Mouse (Mus musculus) hindbrain, postnatal 0 days (tissue): ENCODE measurements around the gene Tldc2. TPM values are rescaled to one million over a fixed set of nuclear protein-coding genes. Genes with fewer than 3 reads are reported as not detected.

Experiments used
- ATAC-seq: fragments of 200-750 bp; cut with Nextera tagmentation; 2 replicates; pipeline ENCODE4 v1.8.0; 2017; ENCODE audit warnings: mild to moderate bottlenecking, moderate TSS enrichment, moderate library complexity
- DNase-seq: peaks from one replicate; pipeline ENCODE4 v3.0.0-alpha.2; 2015; ENCODE audit warnings: low spot score
- H3K27ac ChIP-seq: fragments of 300-500 bp; sonication (generic); 2 replicates; pipeline ENCODE4 v1.5.1; 2014; ENCODE audit warnings: mild to moderate bottlenecking
- H3K27me3 ChIP-seq: fragments of 300-500 bp; sonication (generic); 2 replicates; pipeline ENCODE4 v1.6.1; 2014; ENCODE audit warnings: low read length, mixed read lengths; ENCODE audit not compliant: insufficient read depth
- H3K36me3 ChIP-seq: fragments of 300-500 bp; sonication (generic); 2 replicates; pipeline ENCODE4 v1.6.1; 2014; ENCODE audit warnings: low read length, mixed read lengths; ENCODE audit not compliant: insufficient read depth
- H3K4me1 ChIP-seq: fragments of 300-500 bp; sonication (generic); 2 replicates; pipeline ENCODE4 v1.6.1; 2014; ENCODE audit warnings: antibody characterized with exemption, low read length, mixed read lengths; ENCODE audit not compliant: insufficient read depth
- H3K4me2 ChIP-seq: fragments of 300-500 bp; sonication (generic); 2 replicates; pipeline ENCODE4 v1.6.1; 2014; ENCODE audit warnings: low read depth, mild to moderate bottlenecking, low read length, moderate library complexity, mixed read lengths
- H3K4me3 ChIP-seq: fragments of 300-500 bp; sonication (generic); 2 replicates; pipeline ENCODE4 v1.5.1; 2014; ENCODE audit warnings: low read length
- H3K9ac ChIP-seq: fragments of 300-500 bp; sonication (generic); replicated peaks from 2 replicates; pipeline ENCODE4 v1.6.1; 2014; ENCODE audit warnings: mild to moderate bottlenecking, low read length, moderate library complexity, mixed read lengths
- H3K9me3 ChIP-seq: fragments of 300-500 bp; sonication (generic); 2 replicates; pipeline ENCODE4 v1.6.1; 2016; ENCODE audit warnings: low read length, mixed read lengths
- CTCF ChIP-seq: IDR thresholded peaks from 2 replicates; pipeline ENCODE4 v1.5.1; 2016; ENCODE audit warnings: antibody characterized with exemption, control low read depth, low read depth
- WGBS: fragments of 180-500 bp; shearing (Covaris S2); extraction: QIAGEN DNeasy Blood & Tissue Kit; methylation state at CpG from one replicate; pipeline ENCODE4 v1.1.7; 2014; 5-methylcytosine and 5-hydroxymethylcytosine counted together
- polyA plus RNA-seq: library from polyadenylated mRNA; unstranded; fragments of >200 nt; fragmentation: Nextera tagmentation; extraction: Ambion mirVana; gene quantifications from 2 replicates; pipeline ENCODE4 v1.2.1, GENCODE M21; 2015
- total RNA-seq: library from RNA; depleted of rRNA; stranded (reverse); fragments of >200 nt; gene quantifications from 2 replicates; pipeline ENCODE4 v1.2.3, GENCODE M21; 2014

The Tldc2 gene
- total and polyA plus RNA-seq, 2 experiments from 2014 or later = 0.43 TPM; not detected in 1

DNA sequence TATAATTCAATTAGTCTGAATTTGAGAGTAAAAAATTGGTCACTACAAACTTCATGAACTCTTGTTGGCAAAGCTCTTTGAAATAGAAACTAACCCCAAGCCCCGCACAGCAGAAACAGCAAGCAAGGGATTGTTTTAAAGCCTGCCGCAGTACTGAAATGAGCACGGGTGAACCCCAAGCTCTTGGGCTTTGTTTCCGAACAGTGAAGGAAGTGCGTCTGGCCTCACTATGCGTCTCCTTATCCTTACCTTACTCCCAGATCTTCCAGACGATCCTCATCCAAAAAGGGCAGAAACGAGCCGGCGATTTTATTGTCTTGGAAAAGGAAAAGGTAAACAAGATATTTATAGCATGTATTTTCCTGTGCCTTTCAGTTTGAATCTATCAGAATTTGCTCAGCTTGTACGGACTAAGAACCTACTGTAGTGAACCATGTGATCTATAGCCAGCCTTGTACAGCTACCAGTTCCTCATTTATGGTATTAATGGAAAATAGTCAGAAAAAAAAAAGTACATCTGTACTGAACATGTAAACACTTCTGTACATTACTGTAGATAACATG, 42.8 kb downstream of the Tldc2 start:
- ATAC-seq (no peak), DNase-seq (no peak)
- H3K27me3 ChIP-seq = no peaks in the 10 kb centered on the region
- 0 out of 2 replicates have a peak, but pooled peaks cover 3% of the 10 kb centered on the region for H3K4me1 ChIP-seq
- WGBS = 85% methylated on average over 11 of the region's 11 CpGs
- H3K9ac ChIP-seq = no peak overlapping the region
- no peaks in the 10 kb centered on the region for H3K36me3 ChIP-seq
- H3K27ac ChIP-seq = no peak overlapping the region
- H3K9me3 ChIP-seq = no peaks in the 10 kb centered on the region
- no peak for TF ChIP-seq CTCF
- no peak overlapping the region for H3K4me3 ChIP-seq
- no peak overlapping the region for H3K4me2 ChIP-seq

DNA sequence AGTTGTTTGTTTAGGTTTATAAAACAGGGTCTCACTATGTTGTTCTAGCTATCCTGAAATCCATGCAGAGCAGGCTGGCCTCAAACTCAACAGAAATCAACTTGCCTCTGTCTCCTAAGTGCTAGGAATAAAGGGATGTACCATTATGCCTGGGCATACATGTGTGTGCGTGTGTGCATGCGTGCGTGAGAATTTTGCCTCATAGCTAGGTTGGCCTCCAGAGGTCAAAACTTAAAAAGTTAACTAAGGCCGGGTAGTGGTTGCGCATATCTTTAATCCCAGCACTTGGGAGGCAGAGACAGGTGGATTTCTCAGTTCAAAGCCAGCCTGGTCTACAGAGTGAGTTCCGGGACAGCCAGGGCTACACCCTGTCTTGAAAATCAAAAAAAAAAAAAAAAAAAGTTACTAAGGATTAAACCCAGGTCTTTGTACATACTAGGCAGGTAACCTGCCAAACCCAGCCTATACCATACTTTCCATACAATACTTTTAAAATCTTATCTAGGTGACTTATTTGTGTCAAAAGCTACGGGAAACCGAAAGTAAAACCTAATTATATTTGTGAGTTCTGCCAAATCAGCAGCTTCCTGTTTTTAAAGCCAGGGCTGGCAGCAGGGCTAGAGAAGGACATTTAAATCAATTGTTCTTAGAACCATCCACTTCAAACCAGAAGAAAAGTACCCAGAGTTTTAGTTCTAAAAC, 44.1 kb downstream of the Tldc2 start:
- no peaks in the 10 kb centered on the region for H3K27me3 ChIP-seq
- no peak for TF ChIP-seq CTCF
- ATAC-seq = no peak
- no peak overlapping the region for H3K4me2 ChIP-seq
- 0 out of 2 replicates have a peak, but pooled peaks cover 3% of the 10 kb centered on the region for H3K4me1 ChIP-seq
- no peak overlapping the region for H3K4me3 ChIP-seq
- H3K27ac ChIP-seq = no peak overlapping the region
- WGBS = 87% methylated on average over 8 of the region's 8 CpGs
- H3K9me3 ChIP-seq = no peaks in the 10 kb centered on the region
- H3K9ac ChIP-seq = no peak overlapping the region
- no peak for DNase-seq
- H3K36me3 ChIP-seq = no peaks in the 10 kb centered on the region

DNA sequence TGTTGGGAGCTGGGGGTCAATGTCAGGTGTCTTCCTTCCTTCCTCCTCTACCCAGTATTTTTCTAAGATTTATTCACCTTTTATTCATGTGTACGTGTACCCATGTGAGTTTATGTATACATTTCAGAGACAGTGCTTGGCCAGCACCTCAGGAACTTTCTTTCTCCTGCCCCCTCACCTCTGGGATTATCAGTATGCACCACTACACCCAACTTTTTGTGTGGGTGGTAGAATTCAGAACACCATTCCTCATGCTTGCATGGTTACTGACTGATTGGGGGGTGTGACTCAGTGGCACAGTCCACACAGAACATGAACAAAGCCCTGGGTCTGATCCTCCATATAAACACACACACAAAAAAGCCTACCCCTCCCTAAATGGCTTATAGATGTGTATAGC, 45.2 kb downstream of the Tldc2 start:
- no peaks in the 10 kb centered on the region for H3K27me3 ChIP-seq
- ATAC-seq = no peak
- no peak overlapping the region for H3K27ac ChIP-seq
- H3K4me1 ChIP-seq = 0 out of 2 replicates have a peak, but pooled peaks cover 3% of the 10 kb centered on the region
- H3K4me2 ChIP-seq = no peak overlapping the region
- H3K9me3 ChIP-seq = no peaks in the 10 kb centered on the region
- H3K36me3 ChIP-seq = no peaks in the 10 kb centered on the region
- H3K9ac ChIP-seq = no peak overlapping the region
- WGBS = 96% methylated on average over 1 of the region's 1 CpGs
- DNase-seq = no peak
- no peak for TF ChIP-seq CTCF
- no peak overlapping the region for H3K4me3 ChIP-seq

DNA sequence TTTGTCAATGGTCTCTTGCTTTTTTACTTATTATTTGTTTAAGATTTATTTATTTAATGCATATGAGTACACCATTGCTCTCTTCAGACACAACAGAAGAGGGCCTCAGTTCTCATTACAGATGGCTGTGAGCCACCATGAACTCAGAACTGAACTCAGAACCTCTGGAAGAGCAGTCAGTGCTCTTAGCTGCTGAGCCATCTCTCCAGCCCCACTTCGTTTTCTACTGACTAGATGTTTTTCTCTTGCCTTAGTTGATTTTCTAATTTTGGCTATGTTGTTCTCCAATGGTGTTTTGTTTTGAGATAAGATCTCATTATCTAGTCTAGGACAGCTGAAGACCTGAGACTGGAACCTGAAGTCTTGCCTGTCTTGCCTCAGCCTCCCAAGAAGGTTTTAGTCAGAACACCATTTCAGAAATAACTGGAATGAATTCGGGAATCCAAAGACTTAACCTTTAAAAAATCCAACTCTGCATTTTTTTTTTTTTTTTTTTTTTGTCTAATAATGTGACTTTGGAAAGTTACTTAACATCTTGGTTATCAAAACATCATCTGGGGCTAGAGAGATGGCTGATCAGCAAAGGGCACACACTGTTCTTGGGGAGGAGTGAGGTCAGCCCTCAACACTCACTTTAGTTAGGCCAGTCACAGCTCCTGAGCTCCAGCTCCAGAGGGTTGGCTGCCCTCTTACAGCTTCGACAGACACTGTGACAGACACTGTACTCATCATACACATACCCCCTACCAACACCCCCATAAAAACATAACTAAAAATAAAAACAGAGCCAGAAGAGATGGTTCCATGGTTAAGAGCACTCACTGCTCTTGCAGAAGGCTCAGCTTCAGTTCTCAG, 46.1 kb downstream of the Tldc2 start:
- WGBS = 89% methylated on average over 3 of the region's 3 CpGs
- Histone ChIP-seq H3K27ac (no peak overlapping the region), H3K4me1 (0 out of 2 replicates have a peak, but pooled peaks cover 3% of the 10 kb centered on the region), H3K9me3 (no peaks in the 10 kb centered on the region), H3K4me2 (no peak overlapping the region), H3K36me3 (no peaks in the 10 kb centered on the region), H3K27me3 (no peaks in the 10 kb centered on the region), H3K4me3 (no peak overlapping the region), H3K9ac (no peak overlapping the region)
- DNase-seq = no peak
- TF ChIP-seq CTCF = no peak
- ATAC-seq = no peak

DNA sequence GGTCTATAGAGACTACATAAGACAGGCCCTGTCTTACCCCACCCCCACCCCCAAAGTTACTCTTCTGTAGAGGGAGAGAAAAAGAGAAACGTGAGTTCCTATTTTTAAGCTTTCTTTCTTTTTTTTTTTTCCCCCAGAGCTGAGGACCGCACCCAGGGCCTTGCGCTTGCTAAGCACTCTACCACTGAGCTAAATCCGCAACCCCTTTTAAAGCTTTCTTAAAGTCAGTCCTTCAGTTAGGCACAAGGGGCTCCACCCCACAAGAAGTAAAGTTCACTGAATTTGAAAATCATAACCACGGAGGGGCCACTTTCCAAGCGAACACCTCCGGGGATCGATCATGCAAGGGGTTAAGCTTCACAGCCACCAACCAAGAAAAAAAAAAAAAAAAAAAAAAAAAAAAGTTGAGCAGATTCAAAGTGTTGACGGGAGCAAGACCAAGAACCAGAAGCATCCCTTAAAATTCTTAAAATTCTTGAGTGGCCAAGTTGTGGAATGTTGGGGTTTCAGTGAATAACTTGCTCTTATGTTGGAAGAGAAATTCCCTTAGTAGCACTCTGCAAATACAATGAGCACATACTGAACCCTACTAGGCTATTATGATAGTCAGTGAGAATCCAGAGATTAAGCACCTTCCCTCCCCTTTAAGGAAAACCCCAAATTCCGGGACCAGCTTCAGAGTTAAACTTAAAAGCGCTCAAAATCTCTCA, 47.1 kb downstream of the Tldc2 start:
- Histone ChIP-seq H3K9ac (peak overlapping the region; percentile 67), H3K27ac (peak overlapping the region; percentile 59; the same call in 1 of the 2 replicates), H3K4me2 (peak overlapping the region; percentile 97), H3K4me1 (0 out of 2 replicates have a peak, but pooled peaks cover 3% of the 10 kb centered on the region), H3K4me3 (peak overlapping the region; percentile 74), H3K27me3 (no peaks in the 10 kb centered on the region), H3K36me3 (no peaks in the 10 kb centered on the region), H3K9me3 (no peaks in the 10 kb centered on the region)
- no peak for TF ChIP-seq CTCF
- ATAC-seq (no peak), DNase-seq (no peak)
- WGBS = 19% methylated on average over 11 of the region's 11 CpGs

DNA sequence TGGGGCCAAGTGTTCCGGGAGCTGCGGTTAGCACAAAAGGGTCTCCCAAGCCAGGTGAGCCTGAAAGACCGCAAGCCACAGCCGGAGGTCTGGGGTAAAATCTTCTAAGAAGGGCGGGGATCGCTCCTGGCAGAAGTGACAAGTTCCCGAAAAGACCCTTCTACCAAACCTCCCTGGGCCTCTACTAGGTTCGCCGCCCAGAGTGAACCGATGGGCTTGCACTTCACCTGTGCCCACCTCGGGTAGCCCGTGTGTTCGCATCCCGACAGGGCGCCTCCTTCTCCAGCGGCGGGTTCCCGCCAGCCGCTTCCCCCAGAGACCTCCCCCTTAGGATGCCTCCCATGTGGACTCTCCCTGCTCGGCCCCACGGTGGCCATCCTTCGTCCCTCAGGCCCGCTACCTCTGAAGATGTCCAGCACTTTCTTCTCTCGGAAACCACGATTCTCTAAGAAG, 47.6 kb downstream of the Tldc2 start:
- Histone ChIP-seq H3K27me3 (no peaks in the 10 kb centered on the region), H3K4me3 (peak overlapping the region; percentile 74), H3K4me1 (0 out of 2 replicates have a peak, but pooled peaks cover 3% of the 10 kb centered on the region), H3K36me3 (no peaks in the 10 kb centered on the region), H3K9me3 (no peaks in the 10 kb centered on the region), H3K9ac (peak overlapping the region; percentile 67), H3K27ac (peak overlapping the region; percentile 59), H3K4me2 (peak overlapping the region; percentile 97)
- WGBS = under 1% methylated on average over 25 of the region's 25 CpGs
- DNase-seq (peak; percentile 32), ATAC-seq (peak; percentile 58)
- TF ChIP-seq CTCF = no peak
